Mouse (Mus musculus) thymus, adult 2 months (tissue): Measurements from ENCODE around the gene Fli1. TPM values are rescaled to one million over a fixed set of nuclear protein-coding genes. Genes with fewer than 3 reads are reported as not detected.

ENCODE experiments used
- DNase-seq: peaks from one replicate; pipeline ENCODE4 v3.0.0; 2021
- H3K27ac ChIP-seq: fragments of 200-500 bp; 2 replicates; pipeline ENCODE4 v1.5.1; 2012; ENCODE audit warnings: low read length, control low read depth; ENCODE audit not compliant: control insufficient read depth, insufficient read depth
- H3K27me3 ChIP-seq: fragments of 200-500 bp; 2 replicates; pipeline ENCODE4 v1.6.1; 2012; ENCODE audit warnings: mild to moderate bottlenecking, low read length, moderate library complexity, mixed read lengths; ENCODE audit not compliant: control insufficient read depth, insufficient read depth
- H3K36me3 ChIP-seq: fragments of 200-500 bp; 2 replicates; pipeline ENCODE4 v1.6.1; 2012; ENCODE audit warnings: mild to moderate bottlenecking, low read length, moderate library complexity; ENCODE audit not compliant: control insufficient read depth, insufficient read depth
- H3K4me1 ChIP-seq: fragments of 200-500 bp; replicated peaks from 2 replicates; pipeline ENCODE4 v1.6.1; 2012; ENCODE audit warnings: low read length; ENCODE audit not compliant: control insufficient read depth, insufficient read depth
- H3K4me3 ChIP-seq: fragments of 200-500 bp; 2 replicates; pipeline ENCODE4 v1.5.1; 2012; ENCODE audit warnings: mild to moderate bottlenecking, low read length, control low read depth, moderate library complexity; ENCODE audit not compliant: control insufficient read depth, insufficient read depth
- CTCF ChIP-seq: fragments of 200-500 bp; IDR thresholded peaks from 2 replicates; pipeline ENCODE4 v1.5.1; 2012; ENCODE audit warnings: mild to moderate bottlenecking, control low read depth, low read length, moderate library complexity, borderline replicate concordance; ENCODE audit not compliant: control insufficient read depth, poor library complexity, insufficient read depth; ENCODE audit errors: extremely low read depth
- POLR2A ChIP-seq: fragments of 200-500 bp; IDR thresholded peaks from 2 replicates; pipeline ENCODE4 v1.6.1; 2012; ENCODE audit warnings: mild to moderate bottlenecking, low read length, control low read depth, moderate library complexity; ENCODE audit not compliant: control insufficient read depth, poor library complexity, insufficient read depth; ENCODE audit errors: extremely low read depth
- WGBS: fragments of 180-500 bp; shearing (Covaris S2); methylation state at CpG from one replicate; pipeline ENCODE4 v1.1.7; 2018; 5-methylcytosine and 5-hydroxymethylcytosine counted together
- polyA plus RNA-seq: library from polyadenylated mRNA; depleted of rRNA; stranded (reverse); fragments of >200 nt; gene quantifications from 2 replicates; pipeline ENCODE4 v1.2.3, GENCODE M21; 2012

Fli1 gene
- polyA plus RNA-seq, 1 experiment: 28.5 TPM

DNA sequence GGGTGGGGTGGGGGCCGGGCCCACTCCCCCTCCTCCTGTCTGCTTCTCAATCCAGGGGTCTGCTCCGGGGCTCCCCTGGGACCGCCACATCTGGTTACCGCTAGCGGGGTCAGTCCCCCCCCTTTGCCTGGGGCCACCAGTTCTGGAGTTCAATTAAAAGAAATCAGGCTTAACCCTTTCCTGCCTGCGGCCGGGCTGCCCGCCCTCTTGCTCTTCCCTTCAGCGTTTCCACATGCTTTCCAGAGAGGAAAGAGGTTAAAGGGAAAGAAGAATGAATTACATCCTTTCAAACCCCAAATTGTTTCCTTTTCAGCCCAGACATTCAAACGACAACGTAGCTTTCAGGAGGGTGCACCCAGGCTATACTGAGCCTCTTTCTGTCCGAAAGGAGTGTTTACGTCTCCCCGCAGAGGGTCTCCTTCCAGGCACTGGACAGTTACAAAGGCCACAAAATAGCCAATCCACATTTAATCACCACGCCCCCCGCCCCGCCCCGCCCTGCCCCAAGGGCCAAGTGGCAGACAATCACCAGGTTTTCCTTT, 450 bp upstream of the Fli1 start:
- H3K27me3 ChIP-seq: 0 out of 2 replicates have a peak, but pooled peaks cover 4% of the 10 kb centered on the region
- H3K4me1 ChIP-seq: peaks cover 29% of the 10 kb centered on the region
- TF ChIP-seq CTCF (no peak), POLR2A (no peak)
- peak overlapping the region; percentile 87 for H3K4me3 ChIP-seq
- H3K36me3 ChIP-seq: no peaks in the 10 kb centered on the region
- H3K27ac ChIP-seq: no peak overlapping the region
- DNase-seq: peak; percentile 24
- WGBS: 9% methylated on average over 18 of the region's 18 CpGs

DNA sequence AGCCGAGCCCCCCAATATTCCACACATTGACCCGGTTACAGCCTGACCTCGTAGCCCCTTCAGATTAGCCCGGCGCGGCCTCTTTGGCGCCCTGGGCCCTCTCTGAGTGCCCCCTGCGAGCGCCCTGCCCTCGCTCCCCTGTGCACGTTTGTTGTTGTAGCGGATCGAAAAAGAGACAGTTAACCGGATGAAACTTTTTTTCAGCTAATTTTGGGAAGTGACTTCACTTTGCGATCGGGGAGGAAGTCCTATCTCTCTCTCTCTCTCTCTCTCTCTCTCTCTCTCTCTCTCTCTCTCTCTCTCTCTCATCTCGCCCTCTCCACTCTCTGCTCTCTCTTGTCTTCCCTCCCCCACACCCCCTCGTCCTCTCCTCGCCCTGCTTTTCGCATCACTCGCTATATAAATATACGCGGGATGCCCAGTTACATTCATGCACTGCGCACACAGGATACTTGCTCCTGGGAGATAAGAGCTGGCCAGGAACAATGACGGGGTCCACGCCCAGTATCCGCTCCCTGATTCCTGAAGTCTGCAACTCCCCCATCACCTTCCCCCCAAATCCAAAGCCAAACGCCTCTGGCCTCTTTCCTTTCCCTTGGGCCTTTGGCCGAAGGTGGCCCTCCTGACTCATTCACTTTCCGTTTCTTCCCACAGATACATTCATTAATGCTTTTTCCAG, 1.3 kb downstream of the Fli1 start:
- peak overlapping the region; percentile 87 for H3K4me3 ChIP-seq
- no peaks in the 10 kb centered on the region for H3K36me3 ChIP-seq
- under 1% methylated on average over 30 of the region's 30 CpGs for WGBS
- H3K27ac ChIP-seq: peak overlapping the region; percentile 91
- 0 out of 2 replicates have a peak, but pooled peaks cover 4% of the 10 kb centered on the region for H3K27me3 ChIP-seq
- peaks cover 31% of the 10 kb centered on the region for H3K4me1 ChIP-seq
- TF ChIP-seq CTCF: 0 out of 2 replicates have a peak, but pooled peaks have one; percentile 18
- peak; percentile 59; the same call in 1 of the 2 replicates for TF ChIP-seq POLR2A
- DNase-seq: peak; percentile 58

DNA sequence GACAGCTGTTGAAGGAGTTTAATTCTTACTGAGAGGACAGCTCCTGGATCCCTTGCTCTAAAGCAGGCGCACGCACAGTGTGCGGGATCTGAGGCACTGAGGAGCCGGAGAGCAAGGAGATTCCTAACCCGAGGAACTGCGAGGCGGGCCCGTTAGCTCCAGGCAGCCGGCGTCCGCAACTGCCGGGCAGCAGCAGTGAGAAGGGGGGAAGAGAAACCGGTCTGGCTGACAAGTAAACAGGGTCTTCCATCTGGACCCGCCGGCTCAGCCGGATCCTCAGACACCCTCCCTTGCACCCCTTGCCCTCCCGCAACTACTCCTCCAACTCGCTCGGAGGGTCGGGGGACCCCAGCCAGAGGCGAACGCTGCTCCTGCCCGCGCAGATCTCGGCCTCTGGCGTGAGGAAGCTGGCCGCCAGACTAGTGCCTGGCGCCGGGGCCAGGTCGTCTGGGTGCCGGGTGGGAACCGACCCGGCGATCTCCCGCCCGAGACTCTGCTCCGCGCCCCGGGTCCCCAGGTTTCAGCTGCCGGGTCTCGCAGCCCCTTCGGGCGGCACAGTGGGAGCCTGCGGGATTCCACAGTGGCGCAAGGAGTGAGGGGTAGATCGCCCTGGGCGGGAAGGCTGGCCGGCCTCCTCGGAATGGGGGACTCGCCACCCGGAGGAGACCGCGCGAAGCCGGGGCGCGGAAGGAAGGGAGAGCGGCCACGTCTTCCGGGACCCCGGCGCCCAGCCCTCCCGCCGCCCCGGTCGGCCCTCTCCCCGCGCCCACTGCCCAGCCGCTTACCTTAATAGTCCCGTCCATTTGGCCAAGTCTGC, 2.0 kb downstream of the Fli1 start:
- peak overlapping the region; percentile 91 for H3K27ac ChIP-seq
- TF ChIP-seq POLR2A: no peak
- TF ChIP-seq CTCF: no peak
- 0 out of 2 replicates have a peak, but pooled peaks cover 4% of the 10 kb centered on the region for H3K27me3 ChIP-seq
- H3K4me1 ChIP-seq: peaks cover 36% of the 10 kb centered on the region
- H3K4me3 ChIP-seq: peak overlapping the region; percentile 87
- peak; percentile 60 for DNase-seq
- no peaks in the 10 kb centered on the region for H3K36me3 ChIP-seq
- under 1% methylated on average over 70 of the region's 70 CpGs for WGBS

DNA sequence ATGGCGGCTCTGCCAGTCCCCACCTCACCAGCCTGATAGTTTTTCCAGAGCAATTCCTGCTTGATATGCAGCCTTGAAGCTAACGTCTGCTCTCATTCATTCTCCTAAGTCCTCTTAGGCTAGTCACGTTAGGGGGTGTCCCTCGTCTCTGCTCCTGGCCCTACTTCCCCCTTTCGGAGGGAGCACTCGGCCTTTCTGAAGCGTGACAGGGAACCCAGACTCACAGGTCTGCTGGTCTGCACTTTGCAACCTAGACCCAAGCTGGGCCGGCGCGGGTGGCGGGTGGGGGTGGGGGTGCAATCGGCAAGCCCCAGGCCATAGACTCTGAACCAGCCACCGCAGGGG, 2.6 kb downstream of the Fli1 start:
- Histone ChIP-seq H3K4me3 (peak overlapping the region; percentile 87), H3K4me1 (peaks cover 39% of the 10 kb centered on the region), H3K27ac (peak overlapping the region; percentile 91), H3K36me3 (no peaks in the 10 kb centered on the region), H3K27me3 (0 out of 2 replicates have a peak, but pooled peaks cover 4% of the 10 kb centered on the region)
- no peak for TF ChIP-seq POLR2A
- no peak for TF ChIP-seq CTCF
- WGBS: 1% methylated on average over 13 of the region's 13 CpGs
- peak; percentile 51 for DNase-seq

DNA sequence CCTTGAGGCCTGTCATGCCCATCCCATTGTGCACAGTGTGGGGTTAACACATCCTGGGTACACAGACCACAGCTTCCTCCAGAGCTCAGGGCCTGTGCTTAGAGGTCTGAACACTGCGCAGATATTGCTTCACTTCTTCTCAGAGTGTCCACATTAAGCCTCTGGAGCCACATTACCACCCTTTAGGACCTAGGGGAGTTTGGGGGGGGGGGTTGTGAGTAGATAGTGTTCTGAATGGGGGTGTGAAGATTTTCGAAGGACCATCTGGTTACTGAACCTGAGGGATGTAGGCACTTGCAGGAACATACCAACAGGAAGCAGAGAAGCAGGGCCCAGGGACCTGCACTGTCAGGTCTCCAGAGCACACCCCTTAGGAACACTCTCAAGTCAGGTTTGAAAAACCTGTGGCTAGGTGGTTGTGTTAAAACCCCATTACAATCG, 3.3 kb downstream of the Fli1 start:
- 1% methylated on average over 3 of the region's 3 CpGs for WGBS
- H3K27ac ChIP-seq: peak overlapping the region; percentile 92

DNA sequence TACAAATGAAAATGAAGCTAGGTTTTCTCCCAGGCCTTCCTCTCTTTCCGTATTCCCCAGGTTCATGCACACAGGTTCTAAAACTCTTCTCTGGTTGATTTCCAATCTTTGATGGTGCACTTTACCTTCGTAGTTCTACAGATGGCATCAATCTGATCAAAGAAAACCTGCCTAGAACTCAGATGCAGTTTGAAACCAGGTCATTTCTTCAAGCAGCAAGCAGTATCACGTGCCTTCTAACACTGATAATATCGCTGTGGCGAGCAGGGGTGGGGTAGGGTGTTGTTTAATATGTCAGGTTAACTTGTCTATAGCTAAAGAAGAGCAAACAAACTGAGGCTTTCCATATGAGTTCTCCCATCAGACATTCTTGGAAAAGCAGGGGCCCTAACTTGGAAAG, 4.5 kb downstream of the Fli1 start:
- no peak overlapping the region for H3K4me3 ChIP-seq
- no peak overlapping the region; the same call in 1 of the 2 replicates for H3K27ac ChIP-seq
- 0 out of 2 replicates have a peak, but pooled peaks cover 4% of the 10 kb centered on the region for H3K27me3 ChIP-seq
- peaks cover 36% of the 10 kb centered on the region for H3K4me1 ChIP-seq
- TF ChIP-seq POLR2A: no peak
- TF ChIP-seq CTCF: no peak
- peak; percentile 55 for DNase-seq
- WGBS: 8% methylated on average over 5 of the region's 5 CpGs
- H3K36me3 ChIP-seq: no peaks in the 10 kb centered on the region

More for the DNA sequence above, 3.3 kb downstream of the Fli1 start:
- Histone ChIP-seq H3K27me3 (0 out of 2 replicates have a peak, but pooled peaks cover 4% of the 10 kb centered on the region), H3K4me3 (peak overlapping the region; percentile 25), H3K36me3 (no peaks in the 10 kb centered on the region), H3K4me1 (peaks cover 39% of the 10 kb centered on the region)
- TF ChIP-seq CTCF: no peak
- no peak for TF ChIP-seq POLR2A
- DNase-seq: peak; percentile 60

DNA sequence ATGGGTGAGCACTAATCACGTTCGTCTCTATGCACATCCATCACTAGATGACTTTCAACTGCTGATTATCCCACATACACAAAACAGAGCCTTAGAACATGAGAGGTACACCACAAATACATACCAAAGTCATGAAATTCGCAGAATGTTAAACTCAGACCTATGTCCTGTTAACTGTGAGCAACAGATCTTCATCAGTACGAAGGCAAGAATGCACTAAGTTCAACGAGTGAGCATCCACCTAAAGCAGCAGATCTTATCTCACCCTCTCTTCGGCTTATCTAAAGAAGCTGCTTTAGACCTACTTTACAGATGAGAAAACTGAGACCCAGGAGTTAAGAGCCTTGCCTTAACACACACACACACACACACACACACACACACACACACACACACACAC, 5.0 kb downstream of the Fli1 start:
- no peak overlapping the region for H3K4me3 ChIP-seq
- H3K27me3 ChIP-seq: 0 out of 2 replicates have a peak, but pooled peaks cover under 1% of the 10 kb centered on the region
- no peak overlapping the region for H3K27ac ChIP-seq
- 50% methylated on average over 6 of the region's 6 CpGs for WGBS
- H3K36me3 ChIP-seq: no peaks in the 10 kb centered on the region
- TF ChIP-seq CTCF: no peak
- peaks cover 32% of the 10 kb centered on the region for H3K4me1 ChIP-seq
- DNase-seq: no peak
